Mouse (Mus musculus): Measurements from ENCODE around the gene Bex4. TPM values are rescaled to one million over a fixed set of nuclear protein-coding genes. Genes with fewer than 3 reads are reported as not detected.

The Bex4 gene
- polyA plus RNA-seq, 1 experiment from 2014 or later = 152 TPM

DNA sequence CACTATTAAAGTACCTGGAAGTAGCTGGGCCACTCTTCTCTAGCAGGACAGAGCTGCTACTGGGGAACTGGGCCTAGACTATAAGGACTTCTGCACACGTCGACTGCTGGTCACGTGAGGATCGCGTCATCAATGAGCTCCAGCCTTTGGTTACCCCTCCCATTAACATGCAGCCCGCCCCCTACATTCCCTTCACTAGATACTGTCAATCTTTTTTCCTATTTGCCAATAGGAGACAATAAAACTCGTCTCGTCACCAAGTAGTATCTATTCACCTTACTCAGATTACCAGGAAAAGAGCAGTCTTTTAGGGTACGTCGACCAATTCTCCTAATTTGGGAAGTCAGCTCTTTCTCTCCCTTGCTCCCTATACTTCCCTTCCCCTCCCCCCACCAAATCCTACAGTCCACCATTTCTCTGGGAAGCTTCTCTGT, 33.3 kb downstream of the Bex4 start, which contains the start of gene Tceal8:
TSS of gene Tceal8 (minus strand) at position 225 of the 434 bp plus-strand sequence.
- no peaks in the 10 kb centered on the region for H3K9me3 ChIP-seq (ENCODE audit: control insufficient read depth, low read length)
- peak; percentile 97 for ATAC-seq (ENCODE audit: low read depth)
- H3K4me1 ChIP-seq (ENCODE audit: control insufficient read depth, insufficient read depth, low read length) = no peaks in the 10 kb centered on the region
- H3K27me3 ChIP-seq (ENCODE audit: control insufficient read depth, insufficient read depth, low read length) = no peaks in the 10 kb centered on the region
- 14% methylated on average over 10 of the region's 10 CpGs for WGBS
- no peaks in the 10 kb centered on the region for H3K36me3 ChIP-seq (ENCODE audit: control insufficient read depth, insufficient read depth, low read length)
- peak within 1 kb of the TSS; percentile 56 for H3K9ac ChIP-seq (replicated peaks; ENCODE audit: low read depth, low read length)
- H3K27ac ChIP-seq (ENCODE audit: low read depth, low read length) = peak within 1 kb of the TSS; percentile 85
- H3K4me3 ChIP-seq (ENCODE audit: low read depth, low read length) = peak within 1 kb of the TSS; percentile 49
- peak within 1 kb of the TSS; percentile 50 for H3K4me2 ChIP-seq (ENCODE audit: low read depth, low read length)

DNA sequence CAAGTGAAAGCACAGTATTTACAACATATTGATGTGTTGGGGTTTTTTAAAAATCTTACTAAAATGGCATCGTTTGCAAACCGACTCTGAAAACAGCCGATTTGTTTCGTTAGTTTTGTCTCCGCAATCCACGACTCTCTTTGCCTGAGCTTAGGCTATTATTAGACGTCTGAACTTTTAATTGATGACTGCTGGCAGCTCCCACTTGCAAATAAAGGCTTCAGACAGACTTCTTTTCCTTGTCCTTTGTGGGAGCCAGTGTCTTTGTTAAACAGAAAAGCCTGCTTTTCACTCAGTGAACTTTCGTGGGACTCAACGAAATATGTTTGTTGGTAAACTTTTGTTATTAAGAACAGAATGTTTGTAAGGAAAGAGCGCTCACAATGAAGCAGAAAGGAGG, 34.0 kb downstream of the Bex4 start:
- WGBS = 25% methylated on average over 10 of the region's 10 CpGs
- no peak overlapping the region; the same call in 1 of the 2 replicates for H3K27ac ChIP-seq (ENCODE audit: low read depth, low read length)
- no peaks in the 10 kb centered on the region for H3K36me3 ChIP-seq (ENCODE audit: control insufficient read depth, insufficient read depth, low read length)
- H3K4me3 ChIP-seq (ENCODE audit: low read depth, low read length) = peak overlapping the region; percentile 49
- H3K9ac ChIP-seq (replicated peaks; ENCODE audit: low read depth, low read length) = no peak overlapping the region; the same call in 1 of the 2 replicates
- H3K4me2 ChIP-seq (ENCODE audit: low read depth, low read length) = peak overlapping the region; percentile 50
- H3K27me3 ChIP-seq (ENCODE audit: control insufficient read depth, insufficient read depth, low read length) = no peaks in the 10 kb centered on the region
- H3K9me3 ChIP-seq (ENCODE audit: control insufficient read depth, low read length) = no peaks in the 10 kb centered on the region
- no peak for ATAC-seq (ENCODE audit: low read depth)
- no peaks in the 10 kb centered on the region for H3K4me1 ChIP-seq (ENCODE audit: control insufficient read depth, insufficient read depth, low read length)

DNA sequence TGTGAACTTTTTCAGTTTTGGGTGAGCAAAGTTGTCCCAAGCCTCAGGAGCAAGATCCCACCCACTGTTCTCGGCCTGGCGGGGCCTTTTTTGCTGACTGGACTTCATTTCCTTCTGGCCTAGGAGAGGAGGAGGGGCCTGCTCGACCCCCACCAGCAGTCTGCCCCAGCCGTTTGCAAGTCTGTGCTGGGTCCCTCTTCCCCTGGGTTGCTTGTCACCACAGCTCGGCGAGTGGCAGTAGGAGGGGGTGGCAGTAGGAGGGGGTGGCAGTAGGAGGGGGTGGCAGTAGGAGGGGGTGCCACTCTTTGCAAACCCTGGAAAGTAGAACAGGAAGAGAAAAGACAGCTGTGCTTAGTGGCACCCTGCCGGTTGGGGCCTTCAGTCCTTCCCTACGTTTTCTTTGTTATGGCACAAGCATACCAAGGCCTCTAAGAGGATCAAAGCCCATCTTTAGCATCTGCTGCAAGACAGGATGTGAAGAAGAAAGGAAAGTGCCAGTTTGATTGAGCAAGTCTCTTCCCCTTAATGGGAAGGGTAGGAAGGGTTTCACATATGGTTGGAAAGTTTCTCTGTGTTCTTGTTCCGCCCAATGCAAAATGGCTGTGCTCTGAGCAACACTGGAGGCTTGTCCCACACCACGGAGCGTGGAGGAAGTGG, 42.2 kb downstream of the Bex4 start:
- H3K27ac ChIP-seq (ENCODE audit: low read depth, low read length) = no peak overlapping the region
- H3K4me2 ChIP-seq (ENCODE audit: low read depth, low read length) = no peak overlapping the region
- ATAC-seq (ENCODE audit: low read depth) = no peak
- H3K9me3 ChIP-seq (ENCODE audit: control insufficient read depth, low read length) = no peaks in the 10 kb centered on the region
- H3K36me3 ChIP-seq (ENCODE audit: control insufficient read depth, insufficient read depth, low read length) = no peaks in the 10 kb centered on the region
- no peak overlapping the region for H3K4me3 ChIP-seq (ENCODE audit: low read depth, low read length)
- 29% methylated on average over 9 of the region's 11 CpGs for WGBS
- H3K27me3 ChIP-seq (ENCODE audit: control insufficient read depth, insufficient read depth, low read length) = no peaks in the 10 kb centered on the region
- H3K4me1 ChIP-seq (ENCODE audit: control insufficient read depth, insufficient read depth, low read length) = no peaks in the 10 kb centered on the region
- H3K9ac ChIP-seq (replicated peaks; ENCODE audit: low read depth, low read length) = no peak overlapping the region

DNA sequence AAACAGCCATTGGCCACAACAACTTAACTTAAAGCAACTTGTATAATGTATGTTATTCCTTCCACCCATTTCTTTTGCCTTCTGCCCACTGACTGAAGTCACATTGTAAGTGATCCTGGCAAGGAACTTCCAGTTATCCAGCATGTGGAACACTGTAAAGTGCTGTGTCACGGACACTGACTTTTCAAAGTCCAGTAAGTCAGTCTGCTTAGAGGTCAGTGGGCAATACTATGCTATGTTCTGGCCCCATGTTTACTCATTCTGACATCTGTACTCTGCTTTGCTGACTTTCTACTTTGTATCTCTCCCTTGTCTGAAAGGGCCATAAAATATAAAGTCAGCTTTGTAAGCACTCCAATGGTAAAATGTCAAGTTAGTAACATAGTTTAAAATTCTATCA, 44.3 kb downstream of the Bex4 start:
- no peak overlapping the region for H3K4me2 ChIP-seq (ENCODE audit: low read depth, low read length)
- 77% methylated on average over 1 of the region's 1 CpGs for WGBS
- H3K27me3 ChIP-seq (ENCODE audit: control insufficient read depth, insufficient read depth, low read length) = no peaks in the 10 kb centered on the region
- H3K36me3 ChIP-seq (ENCODE audit: control insufficient read depth, insufficient read depth, low read length) = no peaks in the 10 kb centered on the region
- no peaks in the 10 kb centered on the region for H3K9me3 ChIP-seq (ENCODE audit: control insufficient read depth, low read length)
- H3K9ac ChIP-seq (replicated peaks; ENCODE audit: low read depth, low read length) = no peak overlapping the region
- no peaks in the 10 kb centered on the region for H3K4me1 ChIP-seq (ENCODE audit: control insufficient read depth, insufficient read depth, low read length)
- H3K4me3 ChIP-seq (ENCODE audit: low read depth, low read length) = no peak overlapping the region
- ATAC-seq (ENCODE audit: low read depth) = no peak
- H3K27ac ChIP-seq (ENCODE audit: low read depth, low read length) = no peak overlapping the region

Small RNA genes lying within 50 kb of the gene (microRNA-seq; reads per million reads assigned to microRNA genes)
- gene Mir6383 = not detected

Other genes starting within 250 kb of the Bex4 start
- gene Arxes2, start 145.2 kb upstream of the Bex4 start, polyA plus RNA-seq (2014; fragmentation: Nextera tagmentation; extraction: Ambion mirVana) = 290 and 292 TPM in 2 replicates
- gene Arxes1, start 105.6 kb upstream of the Bex4 start, polyA plus RNA-seq (2014; fragmentation: Nextera tagmentation; extraction: Ambion mirVana) = 145 and 160 TPM in 2 replicates
- gene Bex2, start 70.8 kb upstream of the Bex4 start, polyA plus RNA-seq (2014; fragmentation: Nextera tagmentation; extraction: Ambion mirVana) = 610 and 698 TPM in 2 replicates
- 0.08 TPM in 1 of 2 replicates, not detected in the other for gene Nxf3, start 53.7 kb upstream of the Bex4 start, polyA plus RNA-seq (2014; fragmentation: Nextera tagmentation; extraction: Ambion mirVana)
- gene Tceal8, start 33.3 kb downstream of the Bex4 start, polyA plus RNA-seq (2014; fragmentation: Nextera tagmentation; extraction: Ambion mirVana) = 119 and 142 TPM in 2 replicates
- gene Tceal5, start 64.9 kb downstream of the Bex4 start, polyA plus RNA-seq (2014; fragmentation: Nextera tagmentation; extraction: Ambion mirVana) = 9.1 and 16.4 TPM in 2 replicates
- gene Tceal7, start 75.8 kb downstream of the Bex4 start, polyA plus RNA-seq (2014; fragmentation: Nextera tagmentation; extraction: Ambion mirVana) = 2.3 and 4.6 TPM in 2 replicates
- gene Bex1, start 76.5 kb downstream of the Bex4 start, polyA plus RNA-seq (2014; fragmentation: Nextera tagmentation; extraction: Ambion mirVana) = 220 and 263 TPM in 2 replicates
- 268 and 285 TPM in 2 replicates for gene Tceal9, start 106.1 kb downstream of the Bex4 start, polyA plus RNA-seq (2014; fragmentation: Nextera tagmentation; extraction: Ambion mirVana)
- 770 and 849 TPM in 2 replicates for gene Bex3, start 131.3 kb downstream of the Bex4 start, polyA plus RNA-seq (2014; fragmentation: Nextera tagmentation; extraction: Ambion mirVana)

All from neural tube, embryonic 14.5 days (tissue).